Mouse (Mus musculus): ENCODE measurements around the gene Atf6. TPM values are rescaled to one million over a fixed set of nuclear protein-coding genes. Genes with fewer than 3 reads are reported as not detected.

Atf6 gene
- polyA plus RNA-seq, 1 experiment, result 12.0 TPM

- H3K79me2 ChIP-seq (ENCODE audit: control insufficient read depth, insufficient read depth), result no peaks in the 10 kb centered on the region
- H3K4me3 ChIP-seq (ENCODE audit: insufficient read depth, poor library complexity, severe bottlenecking), result no peak overlapping the region
- no peak overlapping the region for H3ac ChIP-seq (ENCODE audit: control insufficient read depth, insufficient read length, low read depth)
- peaks cover 3% of the 10 kb centered on the region for H3K36me3 ChIP-seq (ENCODE audit: control insufficient read depth, insufficient read depth)
- H3K79me3 ChIP-seq (ENCODE audit: low read depth), result no peaks in the 10 kb centered on the region
- no peaks in the 10 kb centered on the region for H3K27me3 ChIP-seq (ENCODE audit: control insufficient read depth, insufficient read depth, insufficient read length)
- TF ChIP-seq FOSL1 (IDR thresholded peaks at IDR 0.05; ENCODE audit: insufficient read depth, low read length, poor library complexity, severe bottlenecking), result no peak
These were observed 54.7 kb downstream of the Atf6 start for GRCm38 (mm10) chr1:170812822-170813221.

GRCm38 (mm10) chr1:170807600-170808270, 59.8 kb downstream of the Atf6 start:
- Histone ChIP-seq H3K79me3 (ENCODE audit: low read depth) (no peaks in the 10 kb centered on the region), H3ac (ENCODE audit: control insufficient read depth, insufficient read length, low read depth) (no peak overlapping the region), H3K36me3 (ENCODE audit: control insufficient read depth, insufficient read depth) (no peaks in the 10 kb centered on the region), H3K4me3 (ENCODE audit: insufficient read depth, poor library complexity, severe bottlenecking) (no peak overlapping the region), H3K27me3 (ENCODE audit: control insufficient read depth, insufficient read depth, insufficient read length) (no peaks in the 10 kb centered on the region), H3K79me2 (ENCODE audit: control insufficient read depth, insufficient read depth) (no peaks in the 10 kb centered on the region)
- no peak for TF ChIP-seq CEBPB (IDR thresholded peaks at IDR 0.05; ENCODE audit: low read depth)
- no peak for TF ChIP-seq MYOG (IDR thresholded peaks at IDR 0.05; ENCODE audit: control insufficient read depth, extremely low read depth, insufficient read length)
- TF ChIP-seq CTCF (IDR thresholded peaks at IDR 0.05; ENCODE audit: control insufficient read depth, insufficient read depth, insufficient read length), result no peak
- TF ChIP-seq MYOD1 (IDR thresholded peaks at IDR 0.05; ENCODE audit: control insufficient read depth, insufficient read length, low read depth), result no peak
- no peak for TF ChIP-seq FOSL1 (IDR thresholded peaks at IDR 0.05; ENCODE audit: insufficient read depth, low read length, poor library complexity, severe bottlenecking)
- no peak for TF ChIP-seq MAX (IDR thresholded peaks at IDR 0.05)

DNA sequence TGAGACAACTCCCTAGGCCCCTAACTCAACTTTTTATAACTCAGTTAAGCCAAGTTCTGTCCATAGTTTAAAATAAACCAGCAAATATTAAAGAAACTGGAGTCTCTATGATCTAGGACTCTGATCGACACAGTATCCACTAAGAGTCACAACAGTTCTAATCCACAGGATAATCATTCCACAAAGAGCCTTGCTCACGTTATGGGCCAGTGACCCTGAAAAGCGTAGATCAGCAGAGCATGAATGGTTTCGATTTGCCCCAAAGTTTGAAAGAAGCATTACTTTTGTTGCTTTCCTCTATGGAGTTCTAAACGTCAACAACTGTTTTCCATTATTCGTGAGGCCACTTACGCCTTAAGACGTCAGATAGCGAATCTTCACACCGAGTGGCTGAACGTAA, 62.9 kb downstream of the Atf6 start:
- no peak overlapping the region for H3ac ChIP-seq (ENCODE audit: control insufficient read depth, insufficient read length, low read depth)
- no peaks in the 10 kb centered on the region for H3K27me3 ChIP-seq (ENCODE audit: control insufficient read depth, insufficient read depth, insufficient read length)
- no peak overlapping the region for H3K4me3 ChIP-seq (ENCODE audit: insufficient read depth, poor library complexity, severe bottlenecking)
- no peaks in the 10 kb centered on the region for H3K79me2 ChIP-seq (ENCODE audit: control insufficient read depth, insufficient read depth)
- no peaks in the 10 kb centered on the region for H3K79me3 ChIP-seq (ENCODE audit: low read depth)
- no peak for TF ChIP-seq MYOD1 (IDR thresholded peaks at IDR 0.05; ENCODE audit: control insufficient read depth, insufficient read length, low read depth)
- H3K36me3 ChIP-seq (ENCODE audit: control insufficient read depth, insufficient read depth), result no peaks in the 10 kb centered on the region

DNA sequence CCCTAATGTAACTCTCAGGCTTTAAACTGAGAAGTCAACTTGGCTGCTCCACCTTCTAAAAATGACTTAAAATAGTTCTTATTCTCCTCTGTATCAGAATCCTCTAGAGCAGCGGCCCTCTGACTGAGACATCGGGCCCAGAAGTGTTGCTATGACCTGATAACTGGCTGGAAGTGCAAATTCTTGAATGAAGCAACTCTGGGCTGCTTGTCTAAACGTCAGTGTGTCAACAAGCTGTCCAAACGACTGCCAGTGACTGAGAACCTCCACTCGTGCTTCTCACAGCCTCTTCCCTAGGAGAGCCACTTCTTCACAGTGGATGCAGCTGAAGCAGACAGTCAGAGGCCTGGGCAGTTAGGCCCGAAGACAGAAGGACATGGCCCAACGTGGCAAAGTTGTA, 64.9 kb downstream of the Atf6 start:
- Histone ChIP-seq H3K27me3 (ENCODE audit: control insufficient read depth, insufficient read depth, insufficient read length) (no peaks in the 10 kb centered on the region), H3K79me2 (ENCODE audit: control insufficient read depth, insufficient read depth) (no peaks in the 10 kb centered on the region), H3ac (ENCODE audit: control insufficient read depth, insufficient read length, low read depth) (no peak overlapping the region), H3K36me3 (ENCODE audit: control insufficient read depth, insufficient read depth) (no peaks in the 10 kb centered on the region), H3K79me3 (ENCODE audit: low read depth) (no peaks in the 10 kb centered on the region), H3K4me3 (ENCODE audit: insufficient read depth, poor library complexity, severe bottlenecking) (no peak overlapping the region)
- TF ChIP-seq MYOD1 (IDR thresholded peaks at IDR 0.05; ENCODE audit: control insufficient read depth, insufficient read length, low read depth) (no peak), CEBPB (IDR thresholded peaks at IDR 0.05; ENCODE audit: low read depth) (no peak), USF1 (IDR thresholded peaks at IDR 0.05; ENCODE audit: low read depth) (no peak), MYOG (IDR thresholded peaks at IDR 0.05; ENCODE audit: control insufficient read depth, extremely low read depth, insufficient read length) (no peak), MAX (IDR thresholded peaks at IDR 0.05) (no peak), CTCF (IDR thresholded peaks at IDR 0.05; ENCODE audit: control insufficient read depth, insufficient read depth, insufficient read length) (no peak), FOSL1 (IDR thresholded peaks at IDR 0.05; ENCODE audit: insufficient read depth, low read length, poor library complexity, severe bottlenecking) (no peak)

DNA sequence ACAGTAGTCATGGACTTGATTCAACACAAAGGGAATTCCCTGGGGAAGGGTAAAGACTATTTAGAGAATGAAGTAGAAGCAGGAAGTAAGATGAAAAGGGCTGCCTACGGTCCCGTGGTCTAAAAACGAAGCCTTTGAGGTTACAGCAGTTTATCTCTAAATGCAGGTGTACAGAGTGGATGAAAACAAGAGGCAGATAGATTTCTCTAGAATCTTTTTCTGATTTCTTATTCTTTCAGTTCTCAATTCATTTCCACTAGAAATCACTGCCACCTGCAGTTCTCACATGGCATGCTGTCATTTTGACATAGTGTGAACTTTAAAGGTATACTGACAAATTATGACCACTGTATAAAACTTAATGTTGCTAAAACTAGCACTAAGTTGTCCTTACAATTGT, 66.9 kb downstream of the Atf6 start:
- Histone ChIP-seq H3K79me2 (ENCODE audit: control insufficient read depth, insufficient read depth) (no peaks in the 10 kb centered on the region), H3K4me3 (ENCODE audit: insufficient read depth, poor library complexity, severe bottlenecking) (no peak overlapping the region), H3K79me3 (ENCODE audit: low read depth) (no peaks in the 10 kb centered on the region), H3ac (ENCODE audit: control insufficient read depth, insufficient read length, low read depth) (no peak overlapping the region), H3K36me3 (ENCODE audit: control insufficient read depth, insufficient read depth) (no peaks in the 10 kb centered on the region), H3K27me3 (ENCODE audit: control insufficient read depth, insufficient read depth, insufficient read length) (no peaks in the 10 kb centered on the region)
- TF ChIP-seq MAX (IDR thresholded peaks at IDR 0.05) (no peak), FOSL1 (IDR thresholded peaks at IDR 0.05; ENCODE audit: insufficient read depth, low read length, poor library complexity, severe bottlenecking) (no peak), MYOD1 (IDR thresholded peaks at IDR 0.05; ENCODE audit: control insufficient read depth, insufficient read length, low read depth) (no peak), USF1 (IDR thresholded peaks at IDR 0.05; ENCODE audit: low read depth) (no peak), CTCF (IDR thresholded peaks at IDR 0.05; ENCODE audit: control insufficient read depth, insufficient read depth, insufficient read length) (no peak), MYOG (IDR thresholded peaks at IDR 0.05; ENCODE audit: control insufficient read depth, extremely low read depth, insufficient read length) (no peak), CEBPB (IDR thresholded peaks at IDR 0.05; ENCODE audit: low read depth) (no peak)

GRCm38 (mm10) chr1:170795741-170796347, 71.7 kb downstream of the Atf6 start:
- H3K27me3 ChIP-seq (ENCODE audit: control insufficient read depth, insufficient read depth, insufficient read length), result no peaks in the 10 kb centered on the region
- H3K79me3 ChIP-seq (ENCODE audit: low read depth), result no peaks in the 10 kb centered on the region
- no peaks in the 10 kb centered on the region for H3K79me2 ChIP-seq (ENCODE audit: control insufficient read depth, insufficient read depth)
- TF ChIP-seq MYOD1 (IDR thresholded peaks at IDR 0.05; ENCODE audit: control insufficient read depth, insufficient read length, low read depth) (peak; percentile 41), MAX (IDR thresholded peaks at IDR 0.05) (no peak), FOSL1 (IDR thresholded peaks at IDR 0.05; ENCODE audit: insufficient read depth, low read length, poor library complexity, severe bottlenecking) (peak; percentile 68)
- H3K4me3 ChIP-seq (ENCODE audit: insufficient read depth, poor library complexity, severe bottlenecking), result no peak overlapping the region
- H3ac ChIP-seq (ENCODE audit: control insufficient read depth, insufficient read length, low read depth), result peak overlapping the region; percentile 44
- H3K36me3 ChIP-seq (ENCODE audit: control insufficient read depth, insufficient read depth), result peaks cover 17% of the 10 kb centered on the region

Measured in C2C12 (cell line).